Mouse (Mus musculus) A20 (cell line): Measurements from ENCODE around the gene Cacna1s.

Experiments used
- DNase-seq: peaks from one replicate; pipeline ENCODE4 v3.0.0-alpha.2; 2011; ENCODE audit warnings: low read depth, low spot score

Gene Cacna1s

GRCm38 (mm10) chr1:136137071-136137531 lies 84.6 kb downstream of the Cacna1s start:
- DNase-seq, result peak; percentile 77

DNA sequence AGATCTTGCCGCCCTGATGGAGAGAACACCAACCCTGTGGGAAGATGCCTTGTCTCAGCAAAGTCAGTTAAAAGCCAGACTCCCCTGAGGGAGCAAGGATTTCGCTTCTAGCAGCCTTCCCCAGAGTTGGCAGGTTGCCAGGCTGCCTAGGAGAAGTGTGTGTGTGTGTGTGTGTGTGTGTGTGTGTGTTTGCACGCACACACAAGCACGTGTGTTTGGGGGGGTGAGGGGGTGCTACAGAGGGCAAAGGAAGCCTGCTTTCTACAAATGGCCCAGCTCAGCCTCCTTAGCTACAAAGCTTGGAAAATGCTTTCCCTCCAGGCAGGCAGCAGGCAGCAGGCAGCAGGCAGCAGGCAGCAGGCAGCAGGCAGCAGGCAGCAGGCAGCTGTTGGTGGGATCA lies 85.0 kb downstream of the Cacna1s start:
- peak; percentile 80 for DNase-seq

DNA sequence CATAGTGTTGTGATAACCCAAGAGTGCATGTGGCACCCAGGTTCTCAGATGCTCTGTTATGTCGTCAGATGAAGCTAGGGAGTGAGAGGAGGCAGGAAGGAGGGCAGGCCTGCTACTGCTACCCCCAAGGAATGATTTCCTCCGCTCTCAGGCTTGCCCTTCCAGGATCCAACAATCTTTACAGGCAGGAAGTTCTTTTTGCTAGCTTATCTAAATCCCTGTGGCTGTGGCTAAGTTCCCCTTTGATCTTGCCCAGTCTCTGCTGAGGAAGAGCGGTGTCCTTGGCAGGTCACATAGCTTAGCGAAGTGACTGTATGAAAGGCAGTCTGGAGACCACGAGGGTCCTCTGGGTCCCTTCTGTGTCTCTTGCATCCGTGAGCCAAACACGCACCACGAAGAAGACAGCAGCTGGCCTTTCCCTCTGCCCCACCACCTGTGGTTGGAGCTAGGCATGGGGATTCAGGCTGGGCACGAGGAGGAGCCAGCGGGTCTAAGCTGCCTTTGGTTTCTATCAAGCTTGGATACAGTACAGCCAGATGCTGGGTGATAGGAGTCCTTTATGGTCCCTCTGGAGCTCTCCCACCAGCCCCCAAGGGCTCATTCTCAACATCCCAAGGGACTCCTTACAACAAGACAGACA lies 85.8 kb downstream of the Cacna1s start:
- DNase-seq, result peak; percentile 31

DNA sequence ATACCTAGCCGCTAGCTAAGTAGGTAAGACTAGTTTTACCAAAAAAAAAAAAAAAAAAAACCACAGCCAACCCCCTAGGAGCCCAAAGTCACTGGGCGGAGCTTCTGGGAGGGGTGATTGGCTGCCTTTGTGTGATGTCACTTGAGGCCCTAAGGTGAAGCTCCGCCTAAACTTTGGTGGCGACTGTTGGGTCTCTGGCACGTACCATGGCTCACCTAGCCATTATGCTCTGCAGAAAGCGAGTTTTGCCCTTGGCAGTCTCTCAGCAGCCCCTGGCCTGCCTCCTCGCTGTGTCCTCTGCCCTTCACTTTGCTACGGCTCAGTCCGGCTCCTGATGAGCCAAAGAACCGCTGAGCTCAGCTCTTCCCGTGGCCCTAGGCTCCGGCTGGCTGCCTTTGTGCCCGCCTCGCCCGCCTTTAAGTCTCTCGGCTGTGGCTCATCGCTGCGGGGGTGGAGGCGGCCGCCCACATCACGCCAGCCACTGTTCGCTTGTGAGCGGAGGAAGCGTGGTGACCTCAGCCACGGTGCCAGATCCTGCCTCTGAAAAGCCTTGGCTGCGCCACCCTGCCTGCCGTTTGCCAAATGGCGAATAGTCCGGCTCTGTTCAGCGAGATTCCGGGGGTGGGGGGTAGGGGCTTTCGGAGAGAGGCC lies 87.6 kb downstream of the Cacna1s start:
- DNase-seq, result peak; percentile 96

- DNase-seq, result no peak
These were observed 88.8 kb downstream of the Cacna1s start for GRCm38 (mm10) chr1:136141176-136141950.

- no peak for DNase-seq
These were observed 89.8 kb downstream of the Cacna1s start for GRCm38 (mm10) chr1:136142336-136142735.

GRCm38 (mm10) chr1:136143514-136143913 lies 91.0 kb downstream of the Cacna1s start:
- no peak for DNase-seq

GRCm38 (mm10) chr1:136149702-136150101 lies 97.2 kb downstream of the Cacna1s start:
- peak; percentile 62 for DNase-seq

DNA sequence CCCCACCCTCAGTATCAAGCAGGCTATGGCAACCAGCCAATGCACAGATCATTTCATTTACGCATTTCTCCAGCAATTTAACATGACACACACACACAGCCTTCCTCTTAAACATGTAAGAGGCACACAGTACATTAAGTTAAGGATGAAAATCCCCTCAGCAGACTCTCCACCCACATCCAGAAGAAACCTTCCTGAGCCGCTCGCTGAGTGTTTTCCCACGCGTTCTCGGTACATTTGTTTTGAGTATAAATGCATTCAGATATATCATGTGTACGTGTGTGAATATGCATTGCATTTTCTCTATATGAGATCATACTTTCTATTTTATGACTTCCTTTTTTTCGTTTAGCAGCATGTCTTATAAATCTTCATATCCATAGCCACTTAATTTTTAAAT lies 98.8 kb downstream of the Cacna1s start:
- no peak for DNase-seq

DNA sequence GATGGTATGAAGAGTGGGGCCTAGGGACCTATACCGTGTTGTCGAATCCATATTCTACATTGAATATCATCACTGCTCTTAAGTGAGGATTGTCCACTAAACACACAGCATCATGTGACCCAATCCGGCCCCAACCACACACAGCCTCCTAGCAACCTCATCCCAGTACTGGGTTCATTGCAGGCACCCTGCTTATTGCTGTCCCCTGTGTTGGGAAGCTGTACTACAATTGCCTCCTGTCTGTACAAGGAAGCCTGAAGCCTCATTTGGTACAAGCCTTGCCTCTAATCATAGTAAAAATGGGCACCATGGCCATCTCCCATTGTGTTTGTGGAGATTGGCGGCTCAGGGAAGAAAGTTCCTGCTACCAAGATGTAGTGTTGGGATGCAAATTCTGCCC lies 103.8 kb downstream of the Cacna1s start:
- no peak for DNase-seq

DNA sequence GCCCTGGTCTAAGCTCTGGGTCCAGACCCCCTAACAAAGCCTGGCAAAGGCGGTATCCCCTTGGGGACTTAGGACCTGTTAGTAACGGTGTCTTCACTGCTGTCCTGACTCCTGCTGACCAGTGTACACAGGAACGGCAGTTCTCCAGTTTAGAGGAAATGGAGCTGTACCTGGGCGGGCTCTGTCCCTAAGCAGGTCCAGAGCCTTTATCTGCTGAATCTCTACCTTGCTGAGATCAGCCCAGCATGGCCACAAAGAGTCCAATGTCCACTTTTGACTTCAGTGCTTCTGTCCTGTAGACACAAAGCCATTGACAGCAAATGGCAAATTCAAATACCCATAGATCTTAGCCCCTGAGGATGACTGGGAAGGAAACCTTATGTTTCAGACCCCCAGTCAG lies 104.4 kb downstream of the Cacna1s start:
- DNase-seq, result no peak

DNA sequence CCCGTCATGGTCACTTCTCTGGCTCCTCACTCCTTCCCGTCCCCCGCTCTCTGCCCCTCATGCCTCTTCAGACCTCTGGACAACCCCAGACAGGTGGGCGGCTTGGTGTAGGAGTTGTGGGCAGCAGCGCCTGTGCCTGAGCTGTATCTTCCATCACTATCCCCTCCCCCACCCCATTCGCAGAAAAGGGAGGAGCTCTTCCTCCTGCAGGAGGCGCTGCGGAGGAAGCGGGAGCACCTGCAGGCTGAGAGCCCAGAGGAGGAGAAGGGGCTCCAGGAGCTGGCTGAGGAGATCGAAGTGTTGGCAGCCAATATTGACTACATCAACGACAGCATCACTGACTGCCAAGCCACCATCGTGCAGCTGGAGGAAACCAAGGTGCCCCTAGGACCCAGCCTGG lies 107.3 kb downstream of the Cacna1s start:
- no peak for DNase-seq

- DNase-seq, result no peak
These were observed 107.7 kb downstream of the Cacna1s start for GRCm38 (mm10) chr1:136160297-136160696.

- no peak for DNase-seq
These were observed 108.4 kb downstream of the Cacna1s start for GRCm38 (mm10) chr1:136160930-136161329.

DNA sequence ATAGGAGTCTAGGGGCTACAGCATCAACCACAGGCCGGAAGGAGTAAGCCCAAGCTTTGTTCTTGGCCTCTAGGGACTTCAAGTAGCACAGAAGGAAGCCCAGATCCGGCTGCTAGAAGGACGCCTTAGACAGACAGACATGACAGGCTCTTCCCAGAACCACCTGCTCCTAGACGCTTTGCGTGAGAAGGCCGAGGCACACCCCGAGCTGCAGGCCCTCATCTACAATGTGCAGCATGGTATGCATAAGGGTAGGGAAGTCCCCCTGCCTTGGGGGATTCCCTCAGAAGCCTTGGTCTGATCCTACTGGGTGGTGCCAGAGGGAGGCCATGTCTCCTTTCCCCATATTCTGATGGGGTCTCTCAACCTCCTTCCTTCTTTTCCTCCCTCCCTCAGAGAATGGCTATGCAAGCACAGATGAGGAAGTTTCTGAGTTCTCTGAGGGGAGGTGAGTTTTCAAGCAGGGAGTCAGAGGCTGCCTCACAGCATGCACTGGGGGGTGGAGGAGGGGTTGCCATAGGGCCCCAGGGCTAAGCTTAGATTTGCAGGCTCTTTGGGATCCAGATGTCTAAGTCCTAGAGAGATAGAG lies 108.9 kb downstream of the Cacna1s start:
- no peak for DNase-seq

GRCm38 (mm10) chr1:136165436-136165835 lies 112.9 kb downstream of the Cacna1s start:
- no peak for DNase-seq

GRCm38 (mm10) chr1:136167657-136168056 lies 115.1 kb downstream of the Cacna1s start:
- DNase-seq, result peak; percentile 25
